Mouse (Mus musculus) adrenal gland, postnatal 36 days (tissue): Measurements from ENCODE around the gene Rad51. TPM values are rescaled to one million over a fixed set of nuclear protein-coding genes. Genes with fewer than 3 reads are reported as not detected.

Experiments used
- total RNA-seq, 2 experiments: library from RNA; stranded (reverse); gene quantifications; 2 replicates each; pipeline ENCODE4 v1.2.3; 2021

Gene Rad51
- total RNA-seq, 2 experiments from 2014 or later = 2.2 to 3.3 TPM

Other genes starting within 250 kb of the Rad51 start
- gene Bahd1, start 212.4 kb upstream of the Rad51 start, total RNA-seq = 10 to 100 TPM; 40.3 to 42.3 TPM
- 10 to 100 TPM in 1 of 2 experiments, 1 to 10 TPM in 1; 9.7 to 15.0 TPM for gene Chst14, start 186.3 kb upstream of the Rad51 start, total RNA-seq
- gene Ccdc32, start 83.4 kb upstream of the Rad51 start, total RNA-seq = 10 to 100 TPM; 16.7 to 18.8 TPM
- 1 to 10 TPM; 5.0 to 5.1 TPM for gene Rpusd2, start 78.0 kb upstream of the Rad51 start, total RNA-seq
- gene Knl1, start 65.7 kb upstream of the Rad51 start, total RNA-seq = 1 to 10 TPM; 2.1 to 2.4 TPM
- 10 to 100 TPM; 63.6 to 65.0 TPM for gene Rmdn3, start 44.2 kb downstream of the Rad51 start, total RNA-seq
- 10 to 100 TPM; 16.1 to 23.8 TPM for gene Gchfr, start 55.0 kb downstream of the Rad51 start, total RNA-seq
- gene Gm14137, start 61.7 kb downstream of the Rad51 start, total RNA-seq = under 1 TPM; 0.13 TPM
- gene Zfyve19, start 95.8 kb downstream of the Rad51 start, total RNA-seq = 10 to 100 TPM; 30.2 to 30.5 TPM
- gene Dnajc17, start 96.0 kb downstream of the Rad51 start, total RNA-seq = 10 to 100 TPM; 14.4 to 14.6 TPM
- not detected for gene Ppp1r14d, start 117.1 kb downstream of the Rad51 start, total RNA-seq
- 1 to 10 TPM; 3.4 to 3.8 TPM for gene Spint1, start 124.6 kb downstream of the Rad51 start, total RNA-seq
- under 1 TPM; 0.36 to 0.60 TPM for gene Rhov, start 158.5 kb downstream of the Rad51 start, total RNA-seq
- gene Vps18, start 175.9 kb downstream of the Rad51 start, total RNA-seq = 10 to 100 TPM; 20.4 to 24.5 TPM
- 10 to 100 TPM in 1 of 2 experiments, 1 to 10 TPM in 1; 7.2 to 10.6 TPM for gene Dll4, start 213.0 kb downstream of the Rad51 start, total RNA-seq
- 1 to 10 TPM; 4.6 to 9.3 TPM for gene Chac1, start 238.4 kb downstream of the Rad51 start, total RNA-seq